Mouse (Mus musculus): ENCODE measurements around the gene Gsk3b. TPM values are rescaled to one million over a fixed set of nuclear protein-coding genes. Genes with fewer than 3 reads are reported as not detected.
A peak's percentile ranks its signal among the peaks of the same experiment; 100 is the strongest.

The Gsk3b gene
- total and polyA plus RNA-seq, 3 experiments = 6.1 to 30.8 (median 15.5) TPM

- no peaks in the 10 kb centered on the region for H3K4me1 ChIP-seq (ENCODE audit: control insufficient read depth in 1 of 2, insufficient read depth in 2 of 2)
- no peak for DNase-seq (ENCODE audit: extremely low read depth)
- dilution Hi-C loops (cut with MboI; ENCODE audit: extremely low pct_ligation_motif_present, extremely low pct_unique_long_range_greater_than_20kb, low sequenced_read_pairs) = no loop called here
- no peak overlapping the region for H3K4me2 ChIP-seq (ENCODE audit: insufficient read depth, low read depth, poor library complexity, severe bottlenecking)
- H3K27ac ChIP-seq (ENCODE audit: insufficient read depth, low read depth) = no peak overlapping the region
- no peak overlapping the region for H3K4me3 ChIP-seq (replicated peaks in 1 of 3; ENCODE audit: low read depth in 2 of 3, low read length in 2 of 3, poor library complexity in 1 of 3)
- TF ChIP-seq JUN (IDR thresholded peaks at IDR 0.05; ENCODE audit: insufficient read depth, low read depth, low read length) = no peak
- no peak for TF ChIP-seq SIN3A (IDR thresholded peaks at IDR 0.05; ENCODE audit: low read length)
- no peak for TF ChIP-seq USF2 (conservative IDR thresholded peaks at IDR 0.05; ENCODE audit: low read depth, low read length)
- no peak for TF ChIP-seq TCF12 (IDR thresholded peaks at IDR 0.05; ENCODE audit: low read depth, low read length)
- TF ChIP-seq SMC3 (IDR thresholded peaks at IDR 0.05; ENCODE audit: low read depth, low read length) = no peak
- no peak for TF ChIP-seq MAFK (IDR thresholded peaks at IDR 0.05; ENCODE audit: insufficient replicate concordance, low read length)
- TF ChIP-seq PAX5 (IDR thresholded peaks at IDR 0.05; ENCODE audit: low read length) = no peak
- no peak for TF ChIP-seq E2F4 (IDR thresholded peaks at IDR 0.05; ENCODE audit: insufficient replicate concordance, low read depth, low read length)
- no peak for TF ChIP-seq ZMIZ1 (IDR thresholded peaks at IDR 0.05; ENCODE audit: low read depth, low read length)
- no peak for TF ChIP-seq HCFC1 (IDR thresholded peaks at IDR 0.05; ENCODE audit: low read depth, low read length)
- TF ChIP-seq UBTF (IDR thresholded peaks at IDR 0.05; ENCODE audit: low read depth, low read length) = no peak
- TF ChIP-seq MXI1 (IDR thresholded peaks at IDR 0.05; ENCODE audit: low read depth, low read length) = no peak
- TF ChIP-seq MEF2A (IDR thresholded peaks at IDR 0.05; ENCODE audit: borderline replicate concordance, low read depth, low read length) = no peak
- no peak for TF ChIP-seq NRF1 (IDR thresholded peaks at IDR 0.05; ENCODE audit: low read depth, low read length)
- TF ChIP-seq JUND (conservative IDR thresholded peaks at IDR 0.05; ENCODE audit: low read depth, low read length) = no peak
- TF ChIP-seq CHD2 (IDR thresholded peaks at IDR 0.05; ENCODE audit: low read length) = no peak
- no peak for TF ChIP-seq GABPA (IDR thresholded peaks at IDR 0.05; ENCODE audit: insufficient replicate concordance, low read depth, low read length)
- no peak for TF ChIP-seq POLR2A (IDR thresholded peaks at IDR 0.05; ENCODE audit: low read depth, low read length)
- no peak for TF ChIP-seq TBP (conservative IDR thresholded peaks at IDR 0.05; ENCODE audit: low read depth, low read length)
- no peak for TF ChIP-seq BHLHE40 (IDR thresholded peaks at IDR 0.05; ENCODE audit: low read depth, low read length)
- no peaks in the 10 kb centered on the region for H3K79me2 ChIP-seq (replicated peaks; ENCODE audit: control insufficient read depth, extremely low read depth, insufficient read depth, poor library complexity, severe bottlenecking)
- in situ Hi-C loops (cut with MboI; ENCODE audit: low pct_ligation_motif_present, low pct_unique_long_range_greater_than_20kb, low sequenced_read_pairs) = no loop called here
- H3K27me3 ChIP-seq (replicated peaks) = no peaks in the 10 kb centered on the region
- peaks cover 5% of the 10 kb centered on the region for H3K9me3 ChIP-seq (replicated peaks; ENCODE audit: low read length)
- H3K9ac ChIP-seq (ENCODE audit: insufficient read depth, low read depth) = no peak overlapping the region
- no peaks in the 10 kb centered on the region for H3K36me3 ChIP-seq (replicated peaks in 1 of 2; ENCODE audit: control insufficient read depth in 1 of 2, insufficient read depth in 1 of 2, low read length in 1 of 2)
These were observed 183.7 kb downstream of the Gsk3b start for GRCm38 (mm10) chr16:38272483-38272882.

GRCm38 (mm10) chr16:38274737-38275136 lies 185.9 kb downstream of the Gsk3b start:
- dilution Hi-C loops (cut with MboI; ENCODE audit: extremely low pct_ligation_motif_present, extremely low pct_unique_long_range_greater_than_20kb, low sequenced_read_pairs) = no loop called here
- in situ Hi-C loops (cut with MboI; ENCODE audit: low pct_ligation_motif_present, low pct_unique_long_range_greater_than_20kb, low sequenced_read_pairs) = no loop called here

More at GRCm38 (mm10) chr16:38274737-38275136, 185.9 kb downstream of the Gsk3b start:
- no peaks in the 10 kb centered on the region for H3K79me2 ChIP-seq (replicated peaks; ENCODE audit: control insufficient read depth, extremely low read depth, insufficient read depth, poor library complexity, severe bottlenecking)
- peaks cover 6% of the 10 kb centered on the region for H3K9me3 ChIP-seq (replicated peaks; ENCODE audit: low read length)
- DNase-seq (ENCODE audit: extremely low read depth) = no peak
- H3K27ac ChIP-seq (ENCODE audit: insufficient read depth, low read depth) = no peak overlapping the region
- no peak overlapping the region for H3K9ac ChIP-seq (ENCODE audit: insufficient read depth, low read depth)
- no peaks in the 10 kb centered on the region for H3K36me3 ChIP-seq (replicated peaks in 1 of 2; ENCODE audit: control insufficient read depth in 1 of 2, insufficient read depth in 1 of 2, low read length in 1 of 2)
- TF ChIP-seq TBP (conservative IDR thresholded peaks at IDR 0.05; ENCODE audit: low read depth, low read length) (peak; percentile 72), CTCF (conservative IDR thresholded peaks at IDR 0.05 in 1 of 2, IDR thresholded peaks at IDR 0.05 in 1 of 2; ENCODE audit: low read depth in 2 of 2, low read length in 2 of 2) (no peak)
- no peaks in the 10 kb centered on the region for H3K27me3 ChIP-seq (replicated peaks)
- no peak overlapping the region for H3K4me3 ChIP-seq (replicated peaks in 1 of 3; ENCODE audit: low read depth in 2 of 3, low read length in 2 of 3, poor library complexity in 1 of 3)
- H3K4me1 ChIP-seq (ENCODE audit: control insufficient read depth in 1 of 2, insufficient read depth in 2 of 2) = no peaks in the 10 kb centered on the region
- H3K4me2 ChIP-seq (ENCODE audit: insufficient read depth, low read depth, poor library complexity, severe bottlenecking) = no peak overlapping the region
